Mouse (Mus musculus) C2C12 (cell line): Measurements from ENCODE around the gene Mns1.

Experiments used
- CTCF ChIP-seq: IDR thresholded peaks from one replicate; pipeline ENCODE4 v1.5.1; 2011; ENCODE audit not compliant: control insufficient read depth, insufficient read depth, insufficient read length
- USF1 ChIP-seq: IDR thresholded peaks from one replicate; pipeline ENCODE4 v1.6.1; 2011; ENCODE audit warnings: low read depth, mild to moderate bottlenecking, control low read depth, moderate library complexity

GRCm38 (mm10) chr9:72434876-72435275 lies 2.9 kb upstream of the Mns1 start:
- TF ChIP-seq CTCF (no peak), USF1 (no peak)
